Mouse (Mus musculus) lung, postnatal 0 days (tissue): ENCODE data around the gene Gbf1.

Experiments
- CTCF ChIP-seq: IDR thresholded peaks from 2 replicates; pipeline ENCODE4 v1.5.1; 2016; ENCODE audit warnings: antibody characterized with exemption, mild to moderate bottlenecking
- EP300 ChIP-seq: IDR thresholded peaks from 2 replicates; pipeline ENCODE4 v1.6.1; 2016; ENCODE audit warnings: antibody characterized with exemption, mild to moderate bottlenecking, control low read depth

- no peak for TF ChIP-seq CTCF
- TF ChIP-seq EP300 = no peak
Measured at GRCm38 (mm10) chr19:46123876-46124275, 28.4 kb upstream of the Gbf1 start.
